Mouse (Mus musculus): ENCODE results near the gene Smco4. TPM values are rescaled to one million over a fixed set of nuclear protein-coding genes. Genes with fewer than 3 reads are reported as not detected.

Gene Smco4
- total and polyA plus RNA-seq, 3 experiments = 0.44 TPM; not detected in 2

GRCm38 (mm10) chr9:15533336-15534070 is 40.3 kb downstream of the Smco4 start:
- H3K27me3 ChIP-seq (ENCODE audit: insufficient read depth, low read length) = peaks cover 2% of the 10 kb centered on the region
- no peaks in the 10 kb centered on the region for H3K36me3 ChIP-seq (replicated peaks)
- ATAC-seq (ENCODE audit: extremely low read depth, insufficient number of reproducible peaks, low FRiP score, poor library complexity, severe bottlenecking) = no peak
- no peak for TF ChIP-seq POLR2AphosphoS5 (IDR thresholded peaks at IDR 0.05; ENCODE audit: insufficient replicate concordance, low read depth, low read length)
- H3K4me1 ChIP-seq (ENCODE audit: insufficient read depth, low read depth, low read length) = no peaks in the 10 kb centered on the region
- no peaks in the 10 kb centered on the region for H3K9me3 ChIP-seq (replicated peaks)
- no peak for DNase-seq (ENCODE audit: low spot score)
- H3K4me3 ChIP-seq (ENCODE audit: low read depth, low read length) = no peak overlapping the region

- H3K27me3 ChIP-seq (ENCODE audit: insufficient read depth, low read length) = peaks cover 2% of the 10 kb centered on the region
- ATAC-seq (ENCODE audit: extremely low read depth, insufficient number of reproducible peaks, low FRiP score, poor library complexity, severe bottlenecking) = no peak
- TF ChIP-seq GATA2 (IDR thresholded peaks at IDR 0.05; ENCODE audit: borderline replicate concordance, low read depth, low read length) = no peak
- TF ChIP-seq CTCF (IDR thresholded peaks at IDR 0.05; ENCODE audit: low read depth, low read length) = no peak
- no peak for TF ChIP-seq POLR2AphosphoS5 (IDR thresholded peaks at IDR 0.05; ENCODE audit: insufficient replicate concordance, low read depth, low read length)
- no peak for TF ChIP-seq GATA1 (IDR thresholded peaks at IDR 0.05; ENCODE audit: borderline replicate concordance, low read length)
- TF ChIP-seq TAL1 (conservative IDR thresholded peaks at IDR 0.05; ENCODE audit: low read depth, low read length) = no peak
- no peak for DNase-seq (ENCODE audit: low spot score)
- no peaks in the 10 kb centered on the region for H3K9me3 ChIP-seq (replicated peaks)
- H3K4me1 ChIP-seq (ENCODE audit: insufficient read depth, low read depth, low read length) = no peaks in the 10 kb centered on the region
- no peaks in the 10 kb centered on the region for H3K36me3 ChIP-seq (replicated peaks)
- H3K4me3 ChIP-seq (ENCODE audit: low read depth, low read length) = no peak overlapping the region
These were observed 40.9 kb downstream of the Smco4 start for GRCm38 (mm10) chr9:15534110-15534509.

- Histone ChIP-seq H3K4me1 (ENCODE audit: insufficient read depth, low read depth, low read length) (no peaks in the 10 kb centered on the region), H3K9me3 (replicated peaks) (no peaks in the 10 kb centered on the region), H3K27me3 (ENCODE audit: insufficient read depth, low read length) (peaks cover 2% of the 10 kb centered on the region; the same call in 1 of the 2 replicates), H3K4me3 (ENCODE audit: low read depth, low read length) (no peak overlapping the region), H3K36me3 (replicated peaks) (no peaks in the 10 kb centered on the region)
- ATAC-seq (ENCODE audit: extremely low read depth, insufficient number of reproducible peaks, low FRiP score, poor library complexity, severe bottlenecking) = no peak
- TF ChIP-seq TAL1 (conservative IDR thresholded peaks at IDR 0.05; ENCODE audit: low read depth, low read length) (no peak), GATA2 (IDR thresholded peaks at IDR 0.05; ENCODE audit: borderline replicate concordance, low read depth, low read length) (no peak), CTCF (IDR thresholded peaks at IDR 0.05; ENCODE audit: low read depth, low read length) (no peak), POLR2AphosphoS5 (IDR thresholded peaks at IDR 0.05; ENCODE audit: insufficient replicate concordance, low read depth, low read length) (no peak), GATA1 (IDR thresholded peaks at IDR 0.05; ENCODE audit: borderline replicate concordance, low read length) (no peak)
- DNase-seq (ENCODE audit: low spot score) = no peak
These were observed 42.2 kb downstream of the Smco4 start for GRCm38 (mm10) chr9:15535418-15535817.

- H3K36me3 ChIP-seq (replicated peaks) = no peaks in the 10 kb centered on the region
- H3K4me3 ChIP-seq (ENCODE audit: low read depth, low read length) = no peak overlapping the region
- peaks cover 2% of the 10 kb centered on the region; the same call in 1 of the 2 replicates for H3K27me3 ChIP-seq (ENCODE audit: insufficient read depth, low read length)
- H3K9me3 ChIP-seq (replicated peaks) = no peaks in the 10 kb centered on the region
- DNase-seq (ENCODE audit: low spot score) = no peak
- TF ChIP-seq TAL1 (conservative IDR thresholded peaks at IDR 0.05; ENCODE audit: low read depth, low read length) (no peak), GATA2 (IDR thresholded peaks at IDR 0.05; ENCODE audit: borderline replicate concordance, low read depth, low read length) (no peak), CTCF (IDR thresholded peaks at IDR 0.05; ENCODE audit: low read depth, low read length) (no peak), POLR2AphosphoS5 (IDR thresholded peaks at IDR 0.05; ENCODE audit: insufficient replicate concordance, low read depth, low read length) (no peak)
- ATAC-seq (ENCODE audit: extremely low read depth, insufficient number of reproducible peaks, low FRiP score, poor library complexity, severe bottlenecking) = no peak
- no peaks in the 10 kb centered on the region for H3K4me1 ChIP-seq (ENCODE audit: insufficient read depth, low read depth, low read length)
These were observed 43.7 kb downstream of the Smco4 start for GRCm38 (mm10) chr9:15536861-15537426.

- no peak for TF ChIP-seq GATA2 (IDR thresholded peaks at IDR 0.05; ENCODE audit: borderline replicate concordance, low read depth, low read length)
- no peak for TF ChIP-seq GATA1 (IDR thresholded peaks at IDR 0.05; ENCODE audit: borderline replicate concordance, low read length)
- no peak for TF ChIP-seq TAL1 (conservative IDR thresholded peaks at IDR 0.05; ENCODE audit: low read depth, low read length)
- TF ChIP-seq POLR2AphosphoS5 (IDR thresholded peaks at IDR 0.05; ENCODE audit: insufficient replicate concordance, low read depth, low read length) = no peak
- no peak for TF ChIP-seq CTCF (IDR thresholded peaks at IDR 0.05; ENCODE audit: low read depth, low read length)
- ATAC-seq (ENCODE audit: extremely low read depth, insufficient number of reproducible peaks, low FRiP score, poor library complexity, severe bottlenecking) (no peak), DNase-seq (ENCODE audit: low spot score) (no peak)
- no peaks in the 10 kb centered on the region for H3K4me1 ChIP-seq (ENCODE audit: insufficient read depth, low read depth, low read length)
- H3K4me3 ChIP-seq (ENCODE audit: low read depth, low read length) = no peak overlapping the region
- H3K27me3 ChIP-seq (ENCODE audit: insufficient read depth, low read length) = peaks cover 2% of the 10 kb centered on the region; the same call in 1 of the 2 replicates
- no peaks in the 10 kb centered on the region for H3K9me3 ChIP-seq (replicated peaks)
- H3K36me3 ChIP-seq (replicated peaks) = no peaks in the 10 kb centered on the region
These were observed 44.3 kb downstream of the Smco4 start for GRCm38 (mm10) chr9:15537455-15538048.

- Histone ChIP-seq H3K4me1 (ENCODE audit: insufficient read depth, low read depth, low read length) (no peaks in the 10 kb centered on the region), H3K9me3 (replicated peaks) (no peaks in the 10 kb centered on the region), H3K27me3 (ENCODE audit: insufficient read depth, low read length) (peaks cover 2% of the 10 kb centered on the region; the same call in 1 of the 2 replicates), H3K36me3 (replicated peaks) (no peaks in the 10 kb centered on the region), H3K4me3 (ENCODE audit: low read depth, low read length) (no peak overlapping the region)
- DNase-seq (ENCODE audit: low spot score) (no peak), ATAC-seq (ENCODE audit: extremely low read depth, insufficient number of reproducible peaks, low FRiP score, poor library complexity, severe bottlenecking) (no peak)
- TF ChIP-seq CTCF (IDR thresholded peaks at IDR 0.05; ENCODE audit: low read depth, low read length) (no peak), TAL1 (conservative IDR thresholded peaks at IDR 0.05; ENCODE audit: low read depth, low read length) (no peak), GATA2 (IDR thresholded peaks at IDR 0.05; ENCODE audit: borderline replicate concordance, low read depth, low read length) (no peak), POLR2AphosphoS5 (IDR thresholded peaks at IDR 0.05; ENCODE audit: insufficient replicate concordance, low read depth, low read length) (no peak), GATA1 (IDR thresholded peaks at IDR 0.05; ENCODE audit: borderline replicate concordance, low read length) (no peak)
These were observed 45.8 kb downstream of the Smco4 start for GRCm38 (mm10) chr9:15538979-15539533.
